Mouse (Mus musculus) layer of hippocampus, adult 11-12 months (tissue): ENCODE data around the gene Eras.
A peak's percentile ranks its signal among the peaks of the same experiment; 100 is the strongest.
"Not testable (repeated sequence)": the region's sequence is repeated elsewhere in the genome, so short reads cannot be mapped to it uniquely, and the experiment has no call there.

Source experiments
- DNase-seq: peaks from one replicate; pipeline ENCODE4 v3.0.0; 2022; ENCODE audit warnings: low spot score

The Eras gene

DNA sequence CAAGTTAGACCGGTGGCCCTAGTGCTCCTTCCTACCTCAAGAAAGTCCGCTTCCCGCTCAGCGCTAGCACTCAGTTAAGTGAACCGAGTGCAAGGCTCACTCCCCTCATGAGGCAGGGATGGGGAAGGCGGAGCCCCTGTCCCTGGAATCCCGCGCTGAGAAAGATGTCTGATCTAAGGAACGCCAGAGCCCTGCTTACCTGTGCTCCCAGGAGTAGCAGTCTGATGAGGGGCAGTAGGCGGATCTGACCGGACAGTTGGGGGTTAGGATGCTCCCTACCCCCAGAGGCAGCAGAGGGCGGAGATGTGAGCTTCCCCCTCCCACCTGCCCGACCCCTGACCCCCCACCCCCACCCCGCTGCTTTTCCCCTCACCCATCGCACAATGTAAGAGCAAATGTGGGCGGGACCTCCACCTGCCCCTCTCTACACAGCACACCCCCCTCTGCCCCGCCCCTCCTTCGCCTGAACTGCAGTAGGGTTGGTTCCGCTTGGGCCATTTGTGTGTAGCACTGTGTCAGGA, at the start of gene Eras:
Gene Eras, minus strand, starts transcription at position 338 of the 521 bp plus-strand sequence.
- DNase-seq, result no peak

DNA sequence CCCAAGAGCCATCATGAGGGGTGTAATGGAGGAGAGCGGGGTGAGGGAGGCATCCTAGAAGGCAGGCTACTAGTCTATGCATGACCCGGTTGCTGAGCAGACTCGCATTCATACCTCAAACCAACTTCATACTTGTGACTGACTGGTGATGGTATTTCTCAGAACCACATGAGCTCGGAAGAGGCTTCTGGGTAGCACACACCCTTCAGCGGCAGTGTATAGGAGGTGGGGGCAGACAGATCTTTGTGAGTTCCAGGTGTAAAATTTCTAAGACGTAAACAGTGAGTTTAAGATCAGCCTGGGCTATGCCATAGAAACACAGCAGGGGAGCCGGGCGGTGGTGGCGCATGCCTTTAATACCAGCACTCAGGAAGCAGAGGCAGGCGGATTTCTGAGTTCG, 49.5 kb upstream of the Eras start, which contains the start of gene Gata1:
Gene Gata1, minus strand, starts transcription at position 180 of the 400 bp plus-strand sequence.
- no peak for DNase-seq

DNA sequence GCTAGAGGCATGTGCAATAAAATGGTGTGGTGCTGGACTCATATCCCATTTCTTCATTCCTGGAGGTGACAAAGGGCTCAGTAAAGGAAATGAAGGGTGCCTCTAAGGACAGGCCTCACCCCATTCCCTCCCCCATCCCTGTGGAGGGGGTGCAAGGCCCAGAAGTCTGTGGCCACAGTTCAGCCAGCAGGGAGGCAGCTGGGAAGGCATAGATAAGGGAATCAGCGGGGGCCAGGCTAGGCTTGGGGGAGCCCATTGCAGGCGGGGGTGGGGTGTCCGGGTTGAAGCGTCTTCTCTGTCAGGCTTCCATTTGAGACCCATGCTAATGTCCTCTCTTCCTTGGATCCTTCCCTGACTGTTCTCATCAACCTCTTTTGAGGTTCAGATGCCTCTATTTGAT, 42.9 kb upstream of the Eras start:
- DNase-seq, result no peak

DNA sequence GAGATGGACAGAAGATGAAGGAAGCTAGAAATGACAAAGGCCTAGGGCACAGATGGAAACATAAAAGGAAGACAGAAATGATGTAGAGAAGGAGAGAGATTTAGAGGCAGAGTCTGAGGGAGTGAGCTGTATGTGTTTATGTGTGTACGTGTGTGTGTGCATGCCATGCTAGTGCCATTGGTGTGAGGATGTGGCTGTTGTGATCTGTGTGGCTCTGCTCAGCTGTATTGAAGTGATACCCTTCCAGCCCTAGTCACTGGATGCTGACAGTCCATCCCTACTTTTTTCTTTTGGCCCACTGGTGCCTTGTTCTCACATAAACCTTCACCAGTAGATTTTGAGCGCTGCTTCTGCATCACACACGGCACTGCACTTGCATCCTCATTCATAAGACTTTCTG, 40.5 kb upstream of the Eras start:
- DNase-seq, result no peak

DNA sequence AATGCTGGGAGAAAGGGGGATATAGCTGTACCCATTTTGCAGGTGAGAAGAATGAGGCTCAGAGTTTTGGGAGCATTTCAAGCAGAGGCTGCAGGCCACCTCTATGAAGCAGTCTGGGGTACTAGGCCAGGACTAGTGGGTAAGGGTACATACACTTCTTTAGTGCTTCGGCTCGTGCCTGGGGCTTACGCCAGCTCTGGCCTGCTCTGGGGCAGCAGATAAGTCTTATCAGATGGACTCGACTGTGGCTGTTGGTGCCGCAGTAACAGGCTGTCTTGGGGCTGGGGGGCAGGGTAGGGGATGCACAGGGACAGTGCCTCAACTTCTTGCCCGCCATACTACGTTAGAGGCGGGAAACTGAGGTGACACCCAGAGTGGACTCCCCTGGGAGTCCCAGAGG, 39.8 kb upstream of the Eras start:
- no peak for DNase-seq

DNA sequence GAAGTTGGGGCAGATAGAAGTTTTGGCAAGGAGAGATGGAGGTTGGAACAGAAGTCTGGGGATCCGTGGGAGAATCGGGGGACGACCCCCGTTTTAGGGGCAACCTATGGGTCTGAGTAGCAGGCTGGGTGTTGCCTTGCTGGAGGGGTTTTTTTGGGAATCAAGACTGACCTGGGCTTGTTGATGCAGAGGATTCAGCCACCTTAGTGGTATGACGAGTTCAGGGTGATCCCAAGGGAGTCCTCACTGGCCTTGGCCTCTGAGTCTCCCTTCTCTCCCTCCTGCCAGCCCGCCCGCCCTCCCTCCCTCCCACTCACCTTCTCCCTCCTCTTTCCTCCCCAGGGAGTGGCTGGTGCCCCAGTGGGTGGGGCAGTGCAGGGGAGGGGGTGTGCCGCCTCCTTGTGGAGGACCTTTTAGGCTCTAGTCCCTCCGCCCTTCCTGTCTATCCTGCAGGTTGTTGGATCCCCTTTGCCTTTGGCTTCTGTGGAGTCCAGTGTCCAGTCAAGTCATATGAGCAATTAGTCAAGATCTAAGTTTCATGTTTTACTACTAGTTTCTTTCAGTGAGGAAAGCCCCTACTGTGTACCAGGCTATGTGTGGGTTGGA, 39.3 kb upstream of the Eras start:
- DNase-seq, result no peak

DNA sequence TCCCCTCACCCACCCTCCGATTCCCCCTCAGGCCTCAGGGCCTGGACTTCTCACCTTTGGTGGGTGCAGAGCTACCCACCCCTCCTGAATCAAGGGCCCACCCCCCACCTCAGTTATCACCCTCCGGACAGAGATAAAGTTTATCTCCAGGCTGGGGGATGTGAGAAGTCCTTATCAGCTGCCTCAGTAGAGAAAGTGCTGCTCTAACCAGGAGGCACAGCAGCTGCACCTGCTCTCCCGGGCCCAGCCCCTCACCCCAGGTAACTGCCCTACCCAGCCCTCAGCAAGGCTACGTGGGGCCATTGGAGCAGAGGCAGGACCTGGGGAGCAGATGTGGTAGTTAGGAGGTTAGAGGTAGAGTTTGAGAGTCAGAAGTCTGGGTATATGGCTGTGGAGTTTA, 37.8 kb upstream of the Eras start:
- no peak for DNase-seq

DNA sequence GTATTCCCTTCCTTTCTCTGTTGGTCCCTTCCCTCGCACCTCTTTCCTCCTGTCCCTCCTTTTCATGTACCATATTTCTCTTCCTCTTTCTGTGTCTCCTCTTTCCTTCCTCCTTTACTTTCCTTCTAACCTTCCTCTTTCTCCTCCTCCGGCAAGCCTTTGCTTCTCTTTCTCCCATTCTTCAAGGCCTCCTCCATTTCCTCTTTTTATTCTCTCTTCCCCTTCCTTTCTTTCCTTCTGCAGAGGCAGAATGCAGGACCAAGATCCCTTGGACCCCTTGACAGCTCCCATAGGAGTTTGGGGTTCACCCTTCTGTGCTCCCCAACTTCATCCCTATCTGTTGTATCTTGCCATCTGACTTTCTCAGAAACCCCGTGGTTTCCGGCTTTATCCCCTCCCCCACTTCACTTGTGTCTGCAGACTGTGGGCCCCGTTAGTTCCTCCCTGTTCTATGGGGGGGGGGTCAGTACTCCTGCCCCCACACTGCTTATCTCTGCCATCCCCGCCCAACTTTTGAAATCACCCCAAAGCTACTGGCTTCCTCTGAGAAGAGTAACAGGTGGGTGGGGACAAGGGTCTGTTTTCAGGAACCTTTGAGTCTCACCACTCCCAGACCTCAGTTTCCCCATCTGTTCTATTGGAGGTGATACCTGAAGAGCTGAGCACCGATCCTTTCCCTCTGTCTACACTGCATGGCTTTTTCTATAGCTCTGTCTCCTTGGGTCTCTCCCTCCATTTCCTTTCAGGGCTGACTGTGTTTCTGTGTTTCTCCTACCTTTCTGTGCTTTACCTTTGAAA, 35.6 kb upstream of the Eras start:
- DNase-seq, result no peak

DNA sequence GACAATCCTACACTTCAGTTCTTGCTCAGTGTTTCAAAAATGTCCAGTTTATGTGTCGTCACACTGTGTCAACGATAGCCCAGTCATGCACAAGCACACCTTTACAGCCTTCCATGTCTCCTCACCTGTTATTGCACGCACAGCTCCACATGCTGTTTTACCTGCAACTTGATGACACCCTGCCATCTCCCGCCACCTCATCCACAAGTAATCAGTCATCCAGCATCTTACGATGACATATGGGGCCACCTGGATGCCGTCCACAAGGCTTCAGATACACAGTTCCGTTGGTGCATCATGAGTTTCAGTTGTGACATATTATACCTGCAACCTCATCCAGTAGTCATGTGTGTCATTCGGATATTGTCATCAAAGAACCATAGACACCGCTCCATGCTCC, 30.5 kb upstream of the Eras start:
- no peak for DNase-seq

DNA sequence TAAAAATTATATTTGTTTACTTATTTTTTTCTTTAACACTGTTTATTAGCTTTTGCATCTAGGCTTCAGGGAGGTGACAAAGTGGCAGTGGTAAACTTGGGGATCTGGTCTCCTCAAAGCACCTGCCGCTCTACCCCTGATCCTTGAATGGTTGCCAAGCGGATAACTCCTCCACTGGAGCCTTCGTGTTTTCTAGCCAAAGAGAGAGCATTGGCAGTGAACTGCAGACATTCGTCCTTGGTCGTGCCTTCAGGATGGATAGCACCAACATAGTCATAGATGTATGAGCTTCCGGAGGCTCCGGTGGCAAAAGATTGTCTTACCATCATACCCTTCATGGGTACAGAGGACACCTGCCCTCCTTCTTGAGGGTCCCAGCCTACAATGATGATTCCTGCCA, 21.7 kb upstream of the Eras start:
- DNase-seq, result no peak

DNA sequence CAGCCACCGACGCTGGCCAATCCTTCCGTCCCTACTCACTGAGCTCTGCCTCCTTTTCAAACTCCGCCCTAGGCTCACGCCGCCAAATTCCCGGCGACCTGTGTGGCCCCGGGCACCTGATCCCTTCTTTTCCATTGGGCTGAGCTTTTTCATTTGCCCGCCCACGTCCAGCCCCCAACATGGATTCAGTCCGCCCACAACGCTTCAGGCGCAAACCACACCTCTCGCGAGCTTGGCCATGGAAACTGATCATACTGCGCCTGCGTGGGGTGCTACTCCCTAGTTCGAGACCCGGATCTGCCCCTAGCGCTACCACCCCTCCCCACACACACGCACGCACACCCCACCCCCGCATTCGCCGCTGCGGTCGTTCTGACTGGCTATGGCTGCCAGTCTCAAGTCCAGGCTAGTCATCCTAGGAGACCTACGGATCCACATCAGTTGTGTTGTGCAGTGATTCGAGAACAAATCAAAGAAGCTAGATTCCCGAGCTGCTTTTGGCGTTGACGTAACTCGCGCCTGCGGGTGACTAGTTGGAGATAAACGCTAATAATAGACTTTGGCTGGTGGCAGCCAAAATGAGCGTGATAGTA, 19.6 kb upstream of the Eras start:
- peak; percentile 95 for DNase-seq

DNA sequence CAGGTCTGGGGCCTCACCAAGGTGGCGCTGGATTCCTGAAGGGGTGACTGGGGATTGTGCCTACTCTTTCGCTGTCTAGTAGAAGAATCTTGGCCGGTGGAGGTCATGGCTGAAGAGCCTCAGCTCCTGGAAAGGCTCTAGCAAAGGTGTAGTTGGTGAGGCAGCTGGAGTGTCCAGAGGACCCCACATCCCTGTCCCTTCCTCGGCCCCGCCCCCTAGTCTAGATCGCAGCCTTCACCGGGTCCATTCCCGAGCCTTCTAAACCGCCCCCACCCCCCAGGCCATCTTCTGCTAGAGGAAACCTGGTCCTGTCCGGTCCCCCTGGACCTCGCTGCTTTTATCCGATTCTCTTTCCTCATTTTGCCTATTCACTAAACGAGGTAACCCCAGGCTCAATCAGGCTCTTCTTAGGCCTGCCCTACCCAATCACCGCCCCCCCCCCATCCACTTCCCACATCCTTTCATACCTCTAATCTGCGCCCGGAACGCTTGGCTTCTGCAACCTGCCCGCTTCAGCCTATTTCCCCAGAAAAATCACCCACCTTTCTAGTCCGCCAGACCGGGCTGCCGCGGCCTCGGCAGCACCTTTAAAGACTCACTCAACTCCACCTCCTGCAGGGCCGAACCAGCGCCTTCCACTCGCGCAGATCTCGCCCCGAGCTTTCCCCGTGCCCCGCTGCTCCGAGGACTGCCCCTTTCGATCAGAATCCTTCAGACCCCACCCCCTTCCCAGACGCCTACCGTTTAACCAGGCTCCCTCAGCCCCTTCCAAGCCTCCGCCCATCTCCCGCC, 18.9 kb upstream of the Eras start, which contains the start of gene Hdac6:
Gene Hdac6, minus strand, starts transcription at position 782 of the 792 bp plus-strand sequence.
- DNase-seq, result no peak

DNA sequence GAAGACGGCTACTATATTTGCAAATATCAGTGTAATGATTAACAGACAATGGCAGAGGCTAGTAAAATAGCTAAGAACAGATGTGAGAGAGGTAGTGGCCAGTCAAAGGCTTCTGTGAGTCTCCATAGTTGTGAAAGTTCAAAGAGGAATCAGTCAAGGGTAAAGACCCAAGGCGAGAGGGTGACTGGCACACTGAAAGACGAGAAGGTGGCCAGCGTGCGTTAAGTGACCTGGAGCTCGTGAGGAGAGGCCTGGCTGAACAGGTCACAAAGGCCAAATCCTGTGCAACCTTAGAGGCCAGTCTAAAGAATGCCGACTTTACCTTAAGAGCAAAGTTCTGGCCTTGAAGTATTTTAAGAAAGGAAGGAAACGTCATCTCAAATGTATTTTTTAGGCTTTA, 17.2 kb upstream of the Eras start:
- DNase-seq, result no peak

DNA sequence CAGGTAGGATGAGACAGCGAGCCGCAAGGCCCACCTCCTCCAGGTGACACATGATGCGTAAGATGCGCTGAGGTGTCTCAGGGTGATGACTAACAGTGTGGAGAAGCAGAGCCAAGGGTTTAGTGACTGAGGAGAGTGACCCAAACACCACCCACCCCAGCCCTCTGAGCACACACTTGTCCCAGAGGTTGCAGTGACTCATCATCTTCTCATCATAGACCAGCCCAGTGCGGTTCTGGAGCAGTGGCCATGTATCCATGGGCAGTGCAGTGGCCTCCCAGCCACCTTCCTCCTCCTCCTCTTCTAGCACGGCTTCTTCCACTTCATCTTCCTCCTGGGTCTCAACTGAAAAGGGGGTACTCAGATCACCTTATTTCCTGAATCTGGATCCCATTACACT, 9.3 kb upstream of the Eras start:
- no peak for DNase-seq

DNA sequence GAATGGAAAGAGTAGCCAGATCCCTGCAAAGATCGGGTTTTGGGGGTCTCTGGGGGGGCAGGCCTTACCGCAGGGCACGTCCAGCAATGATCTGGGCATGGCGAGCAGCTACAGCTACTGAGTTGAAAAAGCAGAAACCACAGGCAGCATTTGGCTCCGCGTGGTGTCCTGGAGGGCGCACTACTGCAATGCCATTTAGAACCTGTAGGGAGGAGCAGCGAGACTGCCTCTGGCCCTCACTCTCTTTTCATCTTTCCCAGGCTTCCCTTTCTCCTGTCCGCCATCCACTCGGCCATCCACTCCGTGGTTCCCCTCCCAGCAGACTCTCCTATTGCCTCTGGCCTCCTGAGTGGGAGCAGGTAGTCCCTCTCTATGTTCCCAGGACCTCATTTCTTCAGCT, 8.5 kb upstream of the Eras start:
- no peak for DNase-seq

DNA sequence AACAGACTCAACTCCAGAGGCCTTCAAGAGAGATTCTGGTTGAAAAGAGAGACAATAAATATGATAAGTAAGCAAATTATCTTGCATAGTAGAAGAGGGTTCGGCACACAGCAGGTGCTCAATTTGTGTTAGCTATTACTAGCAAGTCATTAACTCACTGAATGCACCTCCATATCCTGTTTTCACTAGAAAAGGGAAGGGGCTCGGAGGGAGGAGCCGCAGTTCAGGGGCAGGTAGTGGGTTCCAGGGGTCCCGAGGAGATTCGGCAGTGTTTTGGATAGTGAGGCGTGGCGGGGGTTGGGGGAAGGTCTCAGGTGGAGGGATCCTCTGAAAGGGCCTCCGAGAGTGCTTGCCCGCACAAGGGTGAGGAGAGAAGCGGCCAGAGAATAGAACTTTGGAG, 1.3 kb downstream of the Eras start:
- no peak for DNase-seq

DNA sequence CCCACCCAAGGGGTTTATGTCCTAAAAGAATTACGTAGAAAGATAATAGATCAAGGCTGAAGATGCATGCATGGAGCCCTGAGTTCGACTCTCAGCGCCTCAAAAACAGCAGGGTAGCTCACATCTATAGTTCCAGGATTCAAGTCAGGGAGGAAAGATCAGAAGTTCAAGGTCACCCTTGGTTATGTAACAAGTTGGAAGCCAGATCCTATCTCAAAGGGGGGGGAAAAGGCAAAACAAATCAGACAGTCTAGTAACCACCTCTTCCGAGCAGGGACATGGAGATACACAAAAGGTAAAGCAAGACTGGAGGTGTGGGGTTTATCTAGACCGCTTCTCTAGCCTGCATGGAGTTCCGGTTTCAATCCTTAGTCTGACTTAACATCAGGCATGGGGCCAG, 2.1 kb downstream of the Eras start:
- no peak for DNase-seq

DNA sequence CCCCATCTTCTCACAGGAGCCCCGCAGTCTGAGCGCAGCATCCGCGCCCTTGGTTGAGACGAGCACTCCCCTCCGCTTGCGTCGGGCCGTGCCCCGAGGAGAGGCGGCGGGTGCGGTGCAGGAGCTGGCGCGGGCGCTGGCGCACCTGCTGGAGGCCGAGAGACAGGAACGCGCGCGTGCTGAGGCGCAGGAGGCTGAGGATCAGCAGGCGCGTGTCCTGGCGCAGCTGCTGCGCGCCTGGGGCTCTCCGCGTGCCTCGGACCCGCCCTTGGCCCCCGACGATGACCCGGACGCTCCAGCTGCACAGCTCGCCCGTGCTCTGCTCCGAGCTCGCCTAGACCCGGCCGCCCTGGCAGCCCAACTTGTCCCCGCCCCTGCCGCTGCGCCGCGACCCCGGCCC, 6.4 kb downstream of the Eras start:
- DNase-seq, result no peak

DNA sequence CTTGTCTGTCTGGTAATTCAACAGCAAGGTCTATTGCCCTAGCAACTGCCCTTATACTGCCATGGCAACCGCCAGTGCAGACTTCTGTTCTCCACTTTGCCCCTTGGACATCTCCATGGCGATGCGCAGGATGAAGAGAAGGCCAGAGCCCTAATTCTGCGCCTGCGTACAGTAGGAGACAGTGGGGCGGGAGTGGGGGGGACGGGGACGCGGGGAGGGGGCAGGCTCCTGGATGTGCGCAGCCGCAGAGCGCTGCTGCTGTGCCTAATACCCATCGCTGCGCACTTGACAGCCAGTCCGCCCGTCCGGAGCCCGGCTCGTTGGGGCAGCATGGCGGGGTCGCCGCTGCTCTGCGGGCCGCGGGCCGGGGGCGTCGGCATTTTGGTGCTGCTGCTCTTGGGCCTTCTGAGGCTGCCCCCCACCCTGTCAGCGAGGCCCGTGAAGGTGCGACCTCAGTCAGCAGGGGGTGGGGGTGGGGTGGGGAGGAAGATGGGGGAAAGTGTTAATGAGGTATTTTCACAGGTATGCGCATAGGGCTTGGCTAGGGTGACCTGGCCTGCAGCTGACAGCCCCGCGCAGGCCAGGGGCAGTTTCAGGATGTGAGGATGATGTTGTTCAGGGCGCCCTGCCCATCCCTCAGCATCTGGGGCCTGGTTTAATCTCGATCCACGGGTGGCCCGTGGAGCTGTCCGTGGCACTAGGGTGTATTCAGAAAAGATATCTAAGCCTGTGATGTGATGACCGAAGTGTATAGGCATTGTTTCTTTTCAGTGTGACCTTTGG, 8.6 kb downstream of the Eras start, which contains the start of gene Pcsk1n:
Gene Pcsk1n, plus strand, starts transcription at position 222 of the 783 bp plus-strand sequence.
- DNase-seq, result peak; percentile 41

DNA sequence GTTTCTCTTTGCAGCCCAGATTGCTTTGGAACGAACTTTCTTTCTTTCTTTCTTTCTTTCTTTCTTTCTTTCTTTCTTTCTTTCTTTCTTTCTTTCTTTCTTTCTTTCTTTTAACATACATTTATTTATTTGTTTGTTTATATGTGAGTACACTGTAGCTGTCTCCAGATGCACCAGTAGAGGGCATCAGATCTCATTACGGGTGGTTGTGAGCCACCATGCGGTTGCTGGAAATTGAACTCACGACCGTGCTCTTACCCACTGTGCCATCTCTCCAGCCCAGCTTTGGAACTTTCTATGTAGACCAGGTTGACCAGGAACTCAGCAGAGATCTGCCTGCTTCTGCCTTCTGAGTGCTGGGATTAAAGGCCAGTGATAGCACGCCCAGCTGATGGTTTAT, 10.4 kb downstream of the Eras start:
- DNase-seq, result not testable (repeated sequence)

DNA sequence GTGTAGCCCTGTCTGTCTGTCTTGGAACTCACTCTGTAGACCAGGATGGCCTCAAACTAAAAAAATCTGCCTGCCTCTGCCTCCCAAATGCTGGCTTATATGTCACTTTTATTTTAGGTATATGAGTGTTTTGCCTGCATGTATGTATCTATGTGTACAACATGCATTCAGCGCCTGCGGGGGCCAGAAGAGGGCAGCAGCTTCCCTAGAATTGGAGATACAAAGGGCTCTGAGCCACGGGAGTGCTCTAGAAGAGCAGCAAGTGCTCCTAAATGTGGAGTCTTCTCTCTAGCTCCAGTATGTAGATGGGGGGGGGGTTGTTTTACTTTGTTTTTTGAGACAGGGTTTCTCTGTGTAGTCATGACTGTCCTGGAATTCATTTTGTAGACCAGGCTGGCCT, 12.7 kb downstream of the Eras start:
- DNase-seq, result not testable (repeated sequence)
